Mouse (Mus musculus) hindbrain, embryonic 16.5 days (tissue): Measurements from ENCODE around the gene Neurl1b. TPM values are rescaled to one million over a fixed set of nuclear protein-coding genes. Genes with fewer than 3 reads are reported as not detected.

Experiments used
- ATAC-seq: fragments of 200-750 bp; cut with Nextera tagmentation; 2 replicates; pipeline ENCODE4 v1.8.0; 2017; ENCODE audit warnings: moderate TSS enrichment, moderate library complexity
- H3K27ac ChIP-seq: fragments of 300-500 bp; sonication (generic); 2 replicates; pipeline ENCODE4 v1.5.1; 2014; ENCODE audit warnings: low read depth, mild to moderate bottlenecking, control low read depth, low read length, moderate library complexity
- H3K27me3 ChIP-seq: fragments of 300-500 bp; sonication (generic); replicated peaks from 2 replicates; pipeline ENCODE4 v1.6.1; 2014; ENCODE audit warnings: low read length; ENCODE audit not compliant: control insufficient read depth, insufficient read depth
- H3K36me3 ChIP-seq: fragments of 300-500 bp; sonication (generic); 2 replicates; pipeline ENCODE4 v1.6.1; 2014; ENCODE audit warnings: mild to moderate bottlenecking, low read length, moderate library complexity, mixed read lengths; ENCODE audit not compliant: control insufficient read depth, insufficient read depth
- H3K4me1 ChIP-seq: fragments of 300-500 bp; sonication (generic); 2 replicates; pipeline ENCODE4 v1.6.1; 2014; ENCODE audit warnings: low read depth, low read length; ENCODE audit not compliant: control insufficient read depth, insufficient read depth
- H3K4me2 ChIP-seq: fragments of 300-500 bp; sonication (generic); 2 replicates; pipeline ENCODE4 v1.6.1; 2014; ENCODE audit warnings: mild to moderate bottlenecking, low read length, control low read depth, moderate library complexity
- H3K4me3 ChIP-seq: fragments of 300-500 bp; sonication (generic); 2 replicates; pipeline ENCODE4 v1.5.1; 2014; ENCODE audit warnings: mild to moderate bottlenecking, low read length, control low read depth, moderate library complexity
- H3K9ac ChIP-seq: fragments of 300-500 bp; sonication (generic); 2 replicates; pipeline ENCODE4 v1.6.1; 2014; ENCODE audit warnings: low read depth, mild to moderate bottlenecking, control low read depth, low read length, moderate library complexity
- H3K9me3 ChIP-seq: fragments of 300-500 bp; sonication (generic); 2 replicates; pipeline ENCODE4 v1.6.1; 2014; ENCODE audit warnings: mild to moderate bottlenecking, low read length, moderate library complexity; ENCODE audit not compliant: control insufficient read depth
- WGBS: fragments of 180-500 bp; shearing (Covaris S2); extraction: QIAGEN DNeasy Blood & Tissue Kit; methylation state at CpG from one replicate; pipeline ENCODE4 v1.1.7; 2014; 5-methylcytosine and 5-hydroxymethylcytosine counted together
- polyA plus RNA-seq: library from polyadenylated mRNA; unstranded; fragments of >200 nt; fragmentation: Nextera tagmentation; extraction: Ambion mirVana; gene quantifications from 2 replicates; pipeline ENCODE4 v1.2.1, GENCODE M21; 2015

Neurl1b gene
- polyA plus RNA-seq, 1 experiment from 2014 or later: 2.2 TPM

- Histone ChIP-seq H3K9ac (no peak overlapping the region), H3K4me3 (peak overlapping the region; percentile 89), H3K4me2 (peak overlapping the region; percentile 97), H3K9me3 (no peaks in the 10 kb centered on the region), H3K27me3 (peaks cover 7% of the 10 kb centered on the region; the same call in 1 of the 2 replicates), H3K4me1 (peaks cover 9% of the 10 kb centered on the region), H3K27ac (no peak overlapping the region), H3K36me3 (no peaks in the 10 kb centered on the region)
- no peak for ATAC-seq
- WGBS: 50% methylated on average over 3 of the region's 3 CpGs
Measured at GRCm38 (mm10) chr17:26416141-26416540, 1.5 kb downstream of the Neurl1b start.

- 89% methylated on average over 6 of the region's 6 CpGs for WGBS
- ATAC-seq: no peak
- H3K4me1 ChIP-seq: peaks cover 9% of the 10 kb centered on the region
Measured at GRCm38 (mm10) chr17:26417770-26418421, 3.3 kb downstream of the Neurl1b start.

GRCm38 (mm10) chr17:26420491-26421247 is 6.0 kb downstream of the Neurl1b start:
- no peak overlapping the region; the same call in 1 of the 2 replicates for H3K9ac ChIP-seq
- no peak for ATAC-seq
- no peak overlapping the region for H3K27ac ChIP-seq
- no peaks in the 10 kb centered on the region for H3K9me3 ChIP-seq
- no peaks in the 10 kb centered on the region for H3K36me3 ChIP-seq
- H3K27me3 ChIP-seq: no peaks in the 10 kb centered on the region
- peaks cover 20% of the 10 kb centered on the region for H3K4me1 ChIP-seq
- no peak overlapping the region for H3K4me3 ChIP-seq
- 79% methylated on average over 7 of the region's 7 CpGs for WGBS
- H3K4me2 ChIP-seq: no peak overlapping the region

More at GRCm38 (mm10) chr17:26417770-26418421, 3.3 kb downstream of the Neurl1b start:
- H3K4me3 ChIP-seq: no peak overlapping the region
- H3K4me2 ChIP-seq: no peak overlapping the region
- no peaks in the 10 kb centered on the region; the same call in 1 of the 2 replicates for H3K27me3 ChIP-seq
- H3K9ac ChIP-seq: no peak overlapping the region
- no peaks in the 10 kb centered on the region for H3K9me3 ChIP-seq
- no peaks in the 10 kb centered on the region for H3K36me3 ChIP-seq
- no peak overlapping the region for H3K27ac ChIP-seq

- no peak overlapping the region for H3K4me2 ChIP-seq
- no peak overlapping the region for H3K4me3 ChIP-seq
- no peak for ATAC-seq
- no peaks in the 10 kb centered on the region for H3K36me3 ChIP-seq
- 45% methylated on average over 3 of the region's 3 CpGs for WGBS
- H3K4me1 ChIP-seq: peaks cover 17% of the 10 kb centered on the region
- no peaks in the 10 kb centered on the region for H3K27me3 ChIP-seq
- H3K27ac ChIP-seq: no peak overlapping the region
- no peak overlapping the region for H3K9ac ChIP-seq
- H3K9me3 ChIP-seq: no peaks in the 10 kb centered on the region
Measured at GRCm38 (mm10) chr17:26421561-26421960, 6.9 kb downstream of the Neurl1b start.

- Histone ChIP-seq H3K36me3 (no peaks in the 10 kb centered on the region), H3K27ac (no peak overlapping the region), H3K4me2 (no peak overlapping the region), H3K27me3 (no peaks in the 10 kb centered on the region), H3K9me3 (no peaks in the 10 kb centered on the region), H3K4me1 (peaks cover 17% of the 10 kb centered on the region), H3K4me3 (no peak overlapping the region), H3K9ac (no peak overlapping the region)
- 87% methylated on average over 6 of the region's 6 CpGs for WGBS
- ATAC-seq: no peak
Measured at GRCm38 (mm10) chr17:26422390-26422789, 7.8 kb downstream of the Neurl1b start.

GRCm38 (mm10) chr17:26423967-26424641 is 9.5 kb downstream of the Neurl1b start:
- no peak overlapping the region for H3K9ac ChIP-seq
- peaks cover 17% of the 10 kb centered on the region for H3K4me1 ChIP-seq
- H3K4me2 ChIP-seq: no peak overlapping the region; the same call in 1 of the 2 replicates
- H3K36me3 ChIP-seq: no peaks in the 10 kb centered on the region
- H3K9me3 ChIP-seq: no peaks in the 10 kb centered on the region
- no peak overlapping the region for H3K4me3 ChIP-seq
- peak overlapping the region; percentile 67; the same call in 1 of the 2 replicates for H3K27ac ChIP-seq
- no peaks in the 10 kb centered on the region for H3K27me3 ChIP-seq
- WGBS: 30% methylated on average over 11 of the region's 11 CpGs
- peak; percentile 77 for ATAC-seq

GRCm38 (mm10) chr17:26424973-26425735 is 10.5 kb downstream of the Neurl1b start:
- H3K9me3 ChIP-seq: no peaks in the 10 kb centered on the region
- 54% methylated on average over 13 of the region's 13 CpGs for WGBS
- H3K27me3 ChIP-seq: no peaks in the 10 kb centered on the region
- ATAC-seq: peak; percentile 66
- no peak overlapping the region for H3K4me3 ChIP-seq
- peak overlapping the region; percentile 67 for H3K27ac ChIP-seq
- H3K9ac ChIP-seq: peak overlapping the region; percentile 31; the same call in 1 of the 2 replicates
- no peaks in the 10 kb centered on the region for H3K36me3 ChIP-seq
- peaks cover 17% of the 10 kb centered on the region for H3K4me1 ChIP-seq
- H3K4me2 ChIP-seq: no peak overlapping the region; the same call in 1 of the 2 replicates

- Histone ChIP-seq H3K27ac (no peak overlapping the region), H3K4me3 (no peak overlapping the region), H3K36me3 (0 out of 2 replicates have a peak, but pooled peaks cover 5% of the 10 kb centered on the region), H3K4me2 (no peak overlapping the region), H3K4me1 (no peaks in the 10 kb centered on the region), H3K9me3 (no peaks in the 10 kb centered on the region), H3K27me3 (peaks cover 9% of the 10 kb centered on the region), H3K9ac (no peak overlapping the region)
- 67% methylated on average over 11 of the region's 11 CpGs for WGBS
- ATAC-seq: no peak
Measured at GRCm38 (mm10) chr17:26433295-26433694, 18.7 kb downstream of the Neurl1b start.
